Mouse (Mus musculus) CH12.LX (cell line): ENCODE results near the gene Ints5.

Source experiments
- BHLHE40 ChIP-seq: IDR thresholded peaks from 2 replicates; pipeline ENCODE4 v1.6.1; 2011; ENCODE audit warnings: mild to moderate bottlenecking, low read depth, low read length, improper control_type of control experiment
- EP300 ChIP-seq: IDR thresholded peaks from 2 replicates; pipeline ENCODE4 v1.6.1; 2011; ENCODE audit warnings: low read length, improper control_type of control experiment
- MXI1 ChIP-seq: IDR thresholded peaks from 2 replicates; pipeline ENCODE4 v1.6.1; 2011; ENCODE audit warnings: mild to moderate bottlenecking, low read depth, low read length, improper control_type of control experiment
- ZC3H11A ChIP-seq: IDR thresholded peaks from 2 replicates; pipeline ENCODE4 v1.6.1; 2012; ENCODE audit warnings: low read depth, mild to moderate bottlenecking, inconsistent platforms, low read length, improper control_type of control experiment

DNA sequence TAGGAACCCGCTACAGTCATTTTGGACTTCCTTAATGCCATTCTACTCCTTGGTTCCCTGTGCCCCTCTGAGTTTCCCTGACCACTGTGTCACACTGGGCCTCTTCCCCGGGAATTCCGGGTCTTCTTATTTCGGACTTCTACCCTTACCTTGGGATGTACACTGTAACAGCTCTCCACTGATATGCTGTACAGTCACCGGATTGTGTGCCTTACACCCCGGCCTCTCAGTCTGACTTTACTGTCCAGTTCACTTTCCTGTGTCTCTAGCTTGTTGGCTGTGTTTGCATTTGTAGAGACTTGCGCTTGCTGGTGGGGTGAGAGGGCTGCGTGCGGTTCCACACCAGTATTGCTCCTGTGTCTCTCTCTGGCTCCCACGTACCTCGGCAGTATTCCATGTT is 37.3 kb downstream of the Ints5 start:
- TF ChIP-seq BHLHE40 = no peak
- no peak; the same call in 1 of the 2 replicates for TF ChIP-seq MXI1
- no peak for TF ChIP-seq EP300
- TF ChIP-seq ZC3H11A = no peak
